Mouse (Mus musculus): Measurements from ENCODE around the gene Gm14401.
"Not testable (repeated sequence)": the region's sequence is repeated elsewhere in the genome, so short reads cannot be mapped to it uniquely, and the experiment has no call there.

Gene Gm14401

GRCm38 (mm10) chr2:177073432-177074423 lies at the start of gene Gm14401:
Gene Gm14401, plus strand, starts transcription at chr2:177074320.
- not testable (repeated sequence) for DNase-seq (ENCODE audit: low spot score)

- not testable (repeated sequence) for DNase-seq (ENCODE audit: low spot score)
These were observed 1.3 kb upstream of the Gm14401 start for GRCm38 (mm10) chr2:177072807-177073206.

GRCm38 (mm10) chr2:177075015-177075414 lies 895 bp downstream of the Gm14401 start:
- not testable (repeated sequence) for DNase-seq (ENCODE audit: low spot score)

- DNase-seq (ENCODE audit: low spot score): not testable (repeated sequence)
These were observed 5.7 kb downstream of the Gm14401 start for GRCm38 (mm10) chr2:177079866-177080265.

- not testable (repeated sequence) for DNase-seq (ENCODE audit: low spot score)
These were observed 35.0 kb downstream of the Gm14401 start for GRCm38 (mm10) chr2:177109086-177109485.

- DNase-seq (ENCODE audit: low spot score): not testable (repeated sequence)
These were observed 55.0 kb downstream of the Gm14401 start for GRCm38 (mm10) chr2:177129097-177129496.

Measured in urinary bladder, postnatal 14 days (tissue).